Mouse (Mus musculus): Measurements from ENCODE around the gene Lag3. TPM values are rescaled to one million over a fixed set of nuclear protein-coding genes. Genes with fewer than 3 reads are reported as not detected.

Gene Lag3
- total RNA-seq, 2 experiments from 2014 or later, result 2.6 to 3.0 TPM

- DNase-seq (ENCODE audit: low spot score in 2 of 2), result no peak
These were observed 9.0 kb upstream of the Lag3 start for GRCm38 (mm10) chr6:124920318-124921085.

DNA sequence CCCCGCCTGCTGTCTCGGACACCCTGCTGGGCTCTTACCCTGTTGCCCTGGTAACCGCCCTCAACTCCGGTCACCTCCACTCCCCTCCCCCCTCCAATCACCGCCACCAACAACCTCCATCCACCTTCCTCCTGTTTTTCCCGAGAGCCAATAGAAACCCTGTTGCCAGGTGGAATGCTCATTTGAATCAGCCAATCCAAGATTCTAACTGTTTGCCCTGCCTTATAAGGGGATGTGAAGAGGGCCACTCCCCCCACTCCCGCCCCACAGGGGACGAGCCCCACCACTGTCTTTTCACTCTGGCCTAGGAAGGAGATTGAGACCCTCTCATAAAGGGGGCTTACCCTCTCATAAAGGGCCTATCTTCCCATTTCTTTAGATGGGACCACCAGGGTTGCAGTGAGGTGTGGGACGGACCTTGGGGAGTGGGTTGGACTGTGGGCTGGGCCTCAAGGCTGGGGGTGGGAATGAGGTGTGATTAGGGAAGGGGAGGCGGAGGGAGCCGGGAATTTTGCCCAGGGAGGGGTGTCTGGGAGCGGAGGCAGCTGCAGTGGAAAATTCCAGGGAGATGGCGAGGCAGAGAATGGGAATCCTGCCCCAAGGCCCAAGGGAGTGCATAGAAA, 8.3 kb upstream of the Lag3 start, which contains the start of gene Ptms:
Ptms (minus strand) TSS at position 409 of the 623 bp plus-strand sequence.
- peak; percentile 90 to 97 for DNase-seq (ENCODE audit: low spot score in 2 of 2)

GRCm38 (mm10) chr6:124918890-124919627, 7.6 kb upstream of the Lag3 start:
- DNase-seq (ENCODE audit: low spot score in 2 of 2), result no peak

GRCm38 (mm10) chr6:124918331-124918690, 6.8 kb upstream of the Lag3 start:
- DNase-seq (ENCODE audit: low spot score in 2 of 2), result no peak

- peak; percentile 85 to 95 for DNase-seq (ENCODE audit: low spot score in 2 of 2)
These were observed 6.2 kb upstream of the Lag3 start for GRCm38 (mm10) chr6:124917518-124918330.

DNA sequence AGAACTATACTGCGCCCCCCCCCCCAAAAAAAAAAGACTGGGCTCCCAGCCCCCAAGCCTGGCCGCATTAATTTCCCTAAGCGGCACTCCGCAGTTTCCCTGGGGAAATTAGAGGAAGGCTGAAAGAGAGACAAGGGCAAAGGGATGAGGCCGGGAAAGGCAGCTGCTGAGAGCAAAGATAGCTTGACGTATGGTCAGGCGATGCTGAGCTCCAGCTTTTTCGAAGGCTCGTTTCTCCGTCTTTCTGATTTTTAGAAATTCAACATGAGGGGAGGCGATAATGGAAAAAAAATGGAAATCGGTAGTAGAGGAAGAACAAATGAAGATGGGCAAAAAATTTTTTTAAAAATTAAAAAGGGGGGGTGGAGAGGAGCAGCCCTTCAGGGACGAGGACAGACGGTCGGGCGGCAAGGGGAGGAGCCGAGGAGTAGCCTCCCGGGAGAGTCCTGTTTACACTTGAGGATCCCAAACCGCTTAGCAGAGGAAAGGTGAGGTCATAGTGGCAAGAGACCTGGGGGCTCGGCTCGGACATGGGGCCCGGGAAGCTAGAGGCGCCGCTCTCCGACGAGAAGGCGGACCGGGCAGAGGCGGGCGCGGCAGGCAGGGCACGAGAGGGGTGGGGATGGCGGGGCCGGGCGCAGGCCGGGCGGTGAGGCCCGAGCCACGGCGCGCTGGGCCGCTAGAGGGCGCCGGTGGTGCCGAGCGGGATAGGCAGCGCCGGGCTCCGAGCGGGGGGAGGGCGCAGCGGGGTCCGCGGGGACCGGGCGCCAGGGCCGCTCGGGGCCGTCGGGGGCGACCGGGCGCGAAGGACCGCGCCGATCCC, 5.4 kb upstream of the Lag3 start:
- peak; percentile 91 to 92 for DNase-seq (ENCODE audit: low spot score in 2 of 2)

- DNase-seq (ENCODE audit: low spot score in 2 of 2), result peak in 1 of 2 experiments; percentile 74
These were observed 4.6 kb upstream of the Lag3 start for GRCm38 (mm10) chr6:124915942-124916694.

DNA sequence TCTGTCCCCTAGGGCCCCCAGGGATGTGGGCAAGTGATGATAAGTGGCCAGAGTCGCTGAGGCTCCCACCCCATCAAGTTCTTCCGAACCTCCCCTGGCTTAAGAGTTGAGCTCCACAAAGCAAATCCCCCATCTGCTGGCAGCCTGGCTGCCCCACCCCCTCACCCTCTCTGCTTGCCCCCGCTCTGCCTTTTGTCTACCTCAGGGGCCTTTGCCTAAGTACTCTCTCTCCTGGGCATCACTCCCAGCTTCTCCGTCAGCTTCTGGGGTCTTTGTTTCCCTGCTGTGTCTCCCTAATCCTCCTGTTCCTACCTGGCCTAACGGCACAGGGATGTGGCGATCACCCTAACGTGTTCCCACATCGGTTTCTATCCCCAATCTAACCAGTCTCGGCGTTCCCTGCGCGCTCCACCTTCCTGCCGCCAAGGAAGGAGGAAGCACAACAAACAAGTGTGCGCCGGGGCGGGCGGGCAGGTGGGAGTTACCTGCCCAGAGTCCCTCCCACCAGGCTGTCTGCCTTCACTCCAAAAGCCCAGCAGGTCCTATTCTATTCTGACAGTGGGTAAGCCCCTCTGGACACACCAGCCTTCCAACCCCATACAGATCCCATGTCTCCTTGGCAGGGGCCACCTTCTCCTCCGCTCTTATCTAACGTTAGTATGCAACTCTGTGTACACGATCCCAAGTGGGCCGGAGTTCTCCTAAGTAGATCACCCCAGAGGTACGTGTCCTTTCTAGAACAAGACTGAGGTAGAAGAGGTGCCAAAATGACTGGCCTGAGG, 3.8 kb upstream of the Lag3 start:
- DNase-seq (ENCODE audit: low spot score in 2 of 2), result no peak

GRCm38 (mm10) chr6:124914511-124914910, 3.0 kb upstream of the Lag3 start:
- no peak for DNase-seq (ENCODE audit: low spot score in 2 of 2)

GRCm38 (mm10) chr6:124913721-124914285, 2.3 kb upstream of the Lag3 start:
- DNase-seq (ENCODE audit: low spot score in 2 of 2), result no peak

- no peak for DNase-seq (ENCODE audit: low spot score in 2 of 2)
These were observed 1.7 kb upstream of the Lag3 start for GRCm38 (mm10) chr6:124913214-124913613.

GRCm38 (mm10) chr6:124910032-124910431, 1.5 kb downstream of the Lag3 start:
- DNase-seq (ENCODE audit: low spot score in 2 of 2), result no peak

DNA sequence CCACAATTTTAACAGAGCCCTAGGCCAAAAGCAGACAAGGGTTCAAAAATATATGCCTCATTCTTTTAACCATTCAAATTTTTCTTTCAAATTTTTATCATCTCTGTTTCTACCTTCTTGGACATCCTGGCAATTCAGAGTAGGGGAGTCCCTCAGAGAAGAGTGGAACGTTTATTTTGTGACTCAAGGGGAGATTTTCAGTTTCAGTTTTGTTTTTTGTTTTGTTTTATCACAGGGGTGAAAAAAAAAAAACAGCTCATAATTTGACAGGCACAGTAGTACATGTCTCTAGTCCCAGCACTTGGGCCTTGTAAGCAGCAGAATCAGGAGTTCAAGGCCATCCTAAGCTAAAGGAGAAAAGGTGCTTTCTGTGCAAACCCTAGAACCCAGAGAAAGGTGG, 3.7 kb downstream of the Lag3 start:
- no peak for DNase-seq (ENCODE audit: low spot score in 2 of 2)

DNA sequence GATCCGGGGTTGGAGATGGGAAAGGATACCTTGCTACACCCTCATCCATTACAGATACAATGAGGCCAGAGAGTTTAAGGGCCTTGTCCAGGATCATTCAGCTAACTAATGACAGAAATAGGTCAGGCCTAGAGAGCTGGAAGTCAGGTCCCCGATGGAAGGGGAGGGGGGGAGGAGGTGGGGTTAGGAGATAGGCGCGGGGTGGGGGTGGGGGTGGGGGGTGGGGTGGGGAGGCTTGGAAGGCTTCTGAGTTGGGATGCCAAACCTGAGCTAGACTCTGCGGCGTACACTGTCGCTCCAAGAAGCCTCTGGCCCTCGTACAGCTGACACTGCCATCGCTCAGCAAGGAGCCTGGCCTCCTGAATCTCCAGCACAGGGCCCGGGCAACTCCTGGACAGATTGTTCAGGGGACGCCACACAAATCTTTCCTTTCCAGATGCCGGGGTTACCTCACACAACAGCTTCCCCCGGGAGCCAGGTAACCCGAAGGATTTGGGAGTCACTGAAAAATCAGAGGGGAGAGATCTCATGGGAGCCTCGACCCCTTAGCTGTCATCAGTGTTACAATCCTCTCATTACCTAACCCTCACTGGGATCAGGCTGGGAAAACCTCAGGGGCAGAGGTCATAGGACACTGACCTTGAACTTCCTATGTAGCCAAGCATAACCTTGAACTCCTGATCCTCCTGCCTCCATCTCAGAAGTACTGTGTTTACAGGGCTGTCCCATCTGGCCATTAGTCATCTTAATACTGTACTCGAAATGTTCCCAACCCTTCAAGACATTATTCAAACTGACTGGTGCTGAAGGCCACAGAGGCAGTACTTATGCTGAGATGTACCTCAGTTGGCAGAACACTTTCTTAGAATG, 6.3 kb downstream of the Lag3 start:
- DNase-seq (ENCODE audit: low spot score in 2 of 2), result no peak

DNA sequence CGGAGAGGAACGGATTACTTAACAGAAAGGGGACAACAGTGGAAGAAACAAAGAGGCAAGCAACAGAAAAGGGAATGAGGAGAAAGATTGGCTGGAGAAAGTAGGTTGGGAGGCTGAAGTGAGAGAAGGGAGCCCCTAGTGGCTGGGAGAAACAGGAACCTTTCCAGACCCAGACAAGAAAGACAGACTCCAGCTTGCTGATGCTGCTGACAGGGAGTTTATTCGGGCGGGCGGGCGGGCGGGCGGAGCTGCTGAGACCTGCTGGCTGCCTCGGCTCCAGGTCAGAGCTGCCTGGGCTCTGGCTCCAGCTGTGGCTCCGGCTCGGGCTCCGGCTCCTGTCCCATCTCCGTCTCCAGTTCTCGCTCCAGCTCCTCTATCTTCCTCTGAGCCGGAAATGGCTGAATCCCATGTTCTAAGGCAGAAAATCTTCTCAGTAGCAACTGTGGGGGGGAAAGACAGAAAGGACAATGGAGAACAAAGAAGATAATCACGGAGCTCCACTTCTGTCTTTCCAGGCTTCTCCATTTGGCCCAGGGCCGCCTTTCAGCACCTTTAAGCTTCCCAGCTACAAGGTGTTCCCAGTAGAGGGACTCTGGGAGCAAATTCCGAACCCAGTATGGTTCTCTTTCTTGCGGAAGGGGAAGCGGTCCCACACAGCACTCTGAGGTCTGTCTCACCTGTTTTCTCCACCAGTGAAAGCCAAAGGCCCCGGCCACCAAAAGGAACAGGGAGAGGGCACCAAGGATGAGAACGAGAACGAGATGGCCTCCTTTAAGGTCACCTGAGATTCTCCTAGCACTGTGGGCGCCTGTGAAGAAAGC, 7.1 kb downstream of the Lag3 start:
- DNase-seq (ENCODE audit: low spot score in 2 of 2), result peak; percentile 77 to 91

- peak; percentile 91 to 94 for DNase-seq (ENCODE audit: low spot score in 2 of 2)
These were observed 7.8 kb downstream of the Lag3 start for GRCm38 (mm10) chr6:124903580-124904151.

Measured in layer of hippocampus, postnatal 14 days (tissue).